Mouse (Mus musculus) limb, embryonic 14.5 days (tissue): Measurements from ENCODE around the gene Glce. TPM values are rescaled to one million over a fixed set of nuclear protein-coding genes. Genes with fewer than 3 reads are reported as not detected.

Experiments used
- ATAC-seq: fragments of 200-750 bp; cut with Nextera tagmentation; 2 replicates; pipeline ENCODE4 v1.8.0; 2017; ENCODE audit warnings: low read depth, moderate number of reproducible peaks, moderate TSS enrichment; ENCODE audit not compliant: low FRiP score
- DNase-seq: peaks from one replicate; pipeline ENCODE4 v3.0.0-alpha.2; 2015; ENCODE audit warnings: low spot score
- H3K27ac ChIP-seq: fragments of 300-500 bp; sonication (generic); replicated peaks from 2 replicates; pipeline ENCODE4 v1.5.1; 2014; ENCODE audit warnings: low read depth, mild to moderate bottlenecking, low read length, moderate library complexity, mixed read lengths
- H3K27me3 ChIP-seq: fragments of 300-500 bp; sonication (generic); 2 replicates; pipeline ENCODE4 v1.6.1; 2014; ENCODE audit warnings: low read length, mixed read lengths; ENCODE audit not compliant: control insufficient read depth, insufficient read depth
- H3K36me3 ChIP-seq: fragments of 300-500 bp; sonication (generic); 2 replicates; pipeline ENCODE4 v1.6.1; 2014; ENCODE audit warnings: mild to moderate bottlenecking, low read length, moderate library complexity, mixed read lengths; ENCODE audit not compliant: control insufficient read depth, insufficient read depth
- H3K4me1 ChIP-seq: fragments of 300-500 bp; sonication (generic); 2 replicates; pipeline ENCODE4 v1.6.1; 2014; ENCODE audit warnings: antibody characterized with exemption, low read length, mixed read lengths; ENCODE audit not compliant: control insufficient read depth, insufficient read depth
- H3K4me2 ChIP-seq: fragments of 300-500 bp; sonication (generic); replicated peaks from 2 replicates; pipeline ENCODE4 v1.6.1; 2014; ENCODE audit warnings: low read depth, mild to moderate bottlenecking, low read length, moderate library complexity; ENCODE audit not compliant: severe bottlenecking
- H3K4me3 ChIP-seq: fragments of 300-500 bp; sonication (generic); replicated peaks from 2 replicates; pipeline ENCODE4 v1.5.1; 2014; ENCODE audit warnings: low read length
- H3K9ac ChIP-seq: fragments of 300-500 bp; sonication (generic); 2 replicates; pipeline ENCODE4 v1.6.1; 2014; ENCODE audit warnings: mild to moderate bottlenecking, low read depth, low read length, moderate library complexity; ENCODE audit not compliant: severe bottlenecking
- H3K9me3 ChIP-seq: fragments of 300-500 bp; sonication (generic); 2 replicates; pipeline ENCODE4 v1.6.1; 2016; ENCODE audit warnings: low read length; ENCODE audit not compliant: control insufficient read depth
- POLR2A ChIP-seq: fragments of 200-500 bp; IDR thresholded peaks from 2 replicates; pipeline ENCODE4 v1.8.0; 2012; ENCODE audit warnings: inconsistent platforms, mild to moderate bottlenecking, moderate library complexity, borderline replicate concordance; ENCODE audit not compliant: insufficient read depth, insufficient read length; ENCODE audit errors: extremely low read depth
- WGBS: fragments of 180-500 bp; shearing (Covaris S2); extraction: QIAGEN DNeasy Blood & Tissue Kit; methylation state at CpG from one replicate; pipeline ENCODE4 v1.1.7; 2014; 5-methylcytosine and 5-hydroxymethylcytosine counted together
- polyA plus RNA-seq, 2 experiments: library from polyadenylated mRNA; depleted of rRNA in 1 of 2; stranded (reverse) in 1 of 2; unstranded in 1 of 2; fragments of >200 nt; fragmentation: Nextera tagmentation in 1 of 2; extraction: Ambion mirVana in 1 of 2; gene quantifications; 2 replicates each; pipeline versions ENCODE4 v1.2.1 to v1.2.3; 2012 to 2014

Gene Glce
- polyA plus RNA-seq (2012; rRNA removed): 16.5 and 17.9 TPM in 2 replicates
- polyA plus RNA-seq (2014; fragmentation: Nextera tagmentation; extraction: Ambion mirVana): 31.9 and 36.9 TPM in 2 replicates

DNA sequence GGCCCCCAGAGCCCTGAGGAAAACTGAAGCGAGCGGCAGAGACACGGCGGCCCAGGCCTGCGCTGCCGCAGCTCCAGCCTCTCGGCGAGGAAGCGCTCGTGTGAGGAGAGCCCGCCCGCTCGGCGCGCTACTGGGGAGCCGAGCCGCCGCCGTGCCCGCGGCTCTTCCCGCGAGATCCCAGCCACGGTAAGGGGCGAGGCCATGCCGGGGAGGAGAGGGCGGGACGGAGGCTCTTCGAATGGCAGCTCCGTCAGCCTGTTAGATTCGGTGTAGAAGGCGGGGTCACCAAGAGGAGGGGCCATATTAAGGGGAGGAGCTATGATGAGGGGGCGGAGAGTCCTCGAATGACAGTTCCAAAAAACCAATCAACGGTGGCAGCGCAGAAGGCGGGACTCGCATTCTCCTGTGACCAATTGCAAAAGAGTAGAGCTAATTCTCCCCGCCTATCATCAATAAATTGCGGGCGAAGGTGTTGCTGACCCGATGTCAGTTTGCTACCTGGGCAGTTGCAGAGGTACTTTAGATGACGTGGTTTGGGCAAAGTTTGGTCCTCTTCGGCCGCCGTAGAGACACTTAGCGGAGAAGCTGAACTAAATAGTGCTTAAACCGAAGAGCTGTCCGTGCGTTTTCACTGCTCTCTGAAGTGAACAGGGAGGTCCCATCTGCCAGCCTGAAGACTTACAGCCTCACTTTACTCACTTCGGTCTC lies at the start of gene Glce:
TSS of gene Glce (minus strand) at position 148 of the 708 bp plus-strand sequence.
- Histone ChIP-seq H3K4me1 (peaks cover 9% of the 10 kb centered on the region), H3K9me3 (no peaks in the 10 kb centered on the region), H3K4me3 (peak within 1 kb of the TSS; percentile 90), H3K9ac (peak within 1 kb of the TSS; percentile 93), H3K4me2 (peak within 1 kb of the TSS; percentile 82), H3K36me3 (no peaks in the 10 kb centered on the region), H3K27ac (peak within 1 kb of the TSS; percentile 94), H3K27me3 (no peaks in the 10 kb centered on the region)
- ATAC-seq (peak; percentile 99), DNase-seq (peak; percentile 96)
- peak; percentile 99 for TF ChIP-seq POLR2A
- 0% methylated on average over 51 of the region's 51 CpGs for WGBS

GRCm38 (mm10) chr9:62172239-62172638 lies 49.8 kb upstream of the Glce start:
- 73% methylated on average over 3 of the region's 3 CpGs for WGBS
- no peak for ATAC-seq
- H3K9me3 ChIP-seq: no peaks in the 10 kb centered on the region
- no peak overlapping the region for H3K4me2 ChIP-seq
- H3K36me3 ChIP-seq: no peaks in the 10 kb centered on the region
- no peak overlapping the region for H3K9ac ChIP-seq
- H3K4me1 ChIP-seq: no peaks in the 10 kb centered on the region
- no peak for TF ChIP-seq POLR2A
- no peak for DNase-seq
- no peak overlapping the region for H3K4me3 ChIP-seq
- H3K27me3 ChIP-seq: no peaks in the 10 kb centered on the region
- H3K27ac ChIP-seq: no peak overlapping the region

DNA sequence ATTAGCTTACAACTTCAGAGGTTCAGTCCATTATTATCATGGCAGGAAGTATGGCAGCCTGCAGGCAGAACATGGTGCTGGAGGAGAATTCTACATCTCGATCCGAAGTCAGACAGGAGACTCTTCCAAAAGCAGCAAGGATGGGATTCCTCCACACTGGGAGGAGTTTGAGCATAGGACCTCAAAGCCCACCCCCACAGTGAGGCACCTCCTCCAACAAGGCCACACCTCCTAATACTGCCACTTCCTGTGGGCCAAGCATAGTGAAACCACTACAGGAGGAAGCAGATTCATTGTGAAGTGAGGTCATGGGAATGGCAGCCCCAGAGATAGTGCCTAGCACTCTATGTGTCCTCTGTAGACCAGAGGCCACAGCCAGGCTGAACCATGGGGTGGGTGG lies 48.5 kb upstream of the Glce start:
- H3K36me3 ChIP-seq: no peaks in the 10 kb centered on the region
- H3K4me3 ChIP-seq: no peak overlapping the region
- no peaks in the 10 kb centered on the region for H3K9me3 ChIP-seq
- H3K4me1 ChIP-seq: peaks cover 3% of the 10 kb centered on the region; the same call in 1 of the 2 replicates
- no peak overlapping the region for H3K9ac ChIP-seq
- H3K27ac ChIP-seq: no peak overlapping the region
- no peaks in the 10 kb centered on the region for H3K27me3 ChIP-seq
- no peak overlapping the region for H3K4me2 ChIP-seq
- WGBS: 76% methylated on average over 2 of the region's 2 CpGs
- DNase-seq (no peak), ATAC-seq (no peak)
- no peak for TF ChIP-seq POLR2A

DNA sequence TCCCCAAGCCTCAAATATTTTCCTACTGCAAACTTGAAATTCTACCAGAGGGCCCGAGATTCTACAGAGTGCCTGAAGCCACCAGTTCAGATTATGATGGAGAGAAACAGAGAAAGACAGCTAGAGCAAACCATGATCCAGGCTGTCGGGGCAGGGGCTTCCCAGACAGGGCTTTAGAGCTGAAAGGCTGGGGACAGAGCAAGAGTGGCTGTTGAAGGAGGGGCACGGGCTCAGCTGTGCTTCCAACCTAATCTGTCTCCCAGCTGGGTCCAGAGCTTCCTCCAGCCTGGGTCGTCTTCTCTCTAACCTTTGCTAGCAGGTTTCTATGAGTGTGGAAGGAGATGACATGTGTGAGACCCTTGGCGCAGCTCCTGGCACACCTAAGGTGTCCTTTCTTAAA lies 44.2 kb upstream of the Glce start:
- Histone ChIP-seq H3K9ac (no peak overlapping the region), H3K4me2 (no peak overlapping the region), H3K4me3 (no peak overlapping the region), H3K9me3 (no peaks in the 10 kb centered on the region), H3K4me1 (peaks cover 15% of the 10 kb centered on the region), H3K27me3 (no peaks in the 10 kb centered on the region), H3K27ac (no peak overlapping the region), H3K36me3 (no peaks in the 10 kb centered on the region)
- no peak for DNase-seq
- no peak for ATAC-seq
- TF ChIP-seq POLR2A: no peak
- 41% methylated on average over 5 of the region's 5 CpGs for WGBS

DNA sequence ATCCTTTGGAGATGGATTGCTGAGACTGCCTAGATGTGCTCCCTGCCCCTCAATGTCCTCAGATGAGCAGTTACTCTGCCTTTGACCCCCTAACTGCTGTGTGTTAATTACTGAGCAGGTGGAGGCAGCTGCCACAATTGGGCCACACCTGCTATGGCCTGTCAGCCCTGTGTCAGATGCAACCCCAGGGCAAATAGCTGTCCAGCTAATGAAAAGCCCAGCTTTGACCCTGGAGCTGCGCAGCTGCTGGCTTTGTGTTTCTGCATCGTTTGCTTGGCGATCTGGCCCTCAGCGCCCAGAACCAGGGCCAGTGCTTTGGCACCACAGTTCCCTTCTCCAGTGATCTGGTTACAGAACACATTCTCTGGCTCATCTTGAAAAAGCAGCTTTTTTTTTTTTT lies 43.7 kb upstream of the Glce start:
- Histone ChIP-seq H3K4me2 (no peak overlapping the region), H3K9me3 (no peaks in the 10 kb centered on the region), H3K4me3 (no peak overlapping the region), H3K4me1 (peaks cover 15% of the 10 kb centered on the region), H3K27ac (no peak overlapping the region), H3K9ac (no peak overlapping the region), H3K27me3 (no peaks in the 10 kb centered on the region), H3K36me3 (no peaks in the 10 kb centered on the region)
- ATAC-seq (peak; percentile 80), DNase-seq (peak; percentile 59)
- WGBS: 23% methylated on average over 4 of the region's 4 CpGs
- TF ChIP-seq POLR2A: no peak
